Mouse (Mus musculus) neural tube, embryonic 14.5 days (tissue): ENCODE results near the gene Mfsd1. TPM values are rescaled to one million over a fixed set of nuclear protein-coding genes. Genes with fewer than 3 reads are reported as not detected.

Experiments used
- polyA plus RNA-seq: library from polyadenylated mRNA; unstranded; fragments of >200 nt; fragmentation: Nextera tagmentation; extraction: Ambion mirVana; gene quantifications from 2 replicates; pipeline ENCODE4 v1.2.1, GENCODE M21; 2014

Mfsd1 gene
- polyA plus RNA-seq, 1 experiment from 2014 or later: 30.6 TPM

Other genes starting within 250 kb of the Mfsd1 start
- gene Mlf1, start 208.6 kb upstream of the Mfsd1 start, polyA plus RNA-seq: 16.2 and 16.3 TPM in 2 replicates
- not detected in 2 replicates for gene Gm17402, start 207.6 kb upstream of the Mfsd1 start, polyA plus RNA-seq
- 31.3 and 38.1 TPM in 2 replicates for gene Gfm1, start 152.6 kb upstream of the Mfsd1 start, polyA plus RNA-seq
- gene Lxn, start 118.8 kb upstream of the Mfsd1 start, polyA plus RNA-seq: 271 and 279 TPM in 2 replicates
- gene Rarres1, start 67.2 kb upstream of the Mfsd1 start, polyA plus RNA-seq: 2.3 and 2.7 TPM in 2 replicates